Mouse (Mus musculus): Measurements from ENCODE around the gene Gm4869.
"Not testable (repeated sequence)": the region's sequence is repeated elsewhere in the genome, so short reads cannot be mapped to it uniquely, and the experiment has no call there.

Gene Gm4869

GRCm38 (mm10) chr5:140445345-140445744, at the start of gene Gm4869:
Gm4869 (plus strand) TSS chr5:140445645.
- no peak for DNase-seq

DNA sequence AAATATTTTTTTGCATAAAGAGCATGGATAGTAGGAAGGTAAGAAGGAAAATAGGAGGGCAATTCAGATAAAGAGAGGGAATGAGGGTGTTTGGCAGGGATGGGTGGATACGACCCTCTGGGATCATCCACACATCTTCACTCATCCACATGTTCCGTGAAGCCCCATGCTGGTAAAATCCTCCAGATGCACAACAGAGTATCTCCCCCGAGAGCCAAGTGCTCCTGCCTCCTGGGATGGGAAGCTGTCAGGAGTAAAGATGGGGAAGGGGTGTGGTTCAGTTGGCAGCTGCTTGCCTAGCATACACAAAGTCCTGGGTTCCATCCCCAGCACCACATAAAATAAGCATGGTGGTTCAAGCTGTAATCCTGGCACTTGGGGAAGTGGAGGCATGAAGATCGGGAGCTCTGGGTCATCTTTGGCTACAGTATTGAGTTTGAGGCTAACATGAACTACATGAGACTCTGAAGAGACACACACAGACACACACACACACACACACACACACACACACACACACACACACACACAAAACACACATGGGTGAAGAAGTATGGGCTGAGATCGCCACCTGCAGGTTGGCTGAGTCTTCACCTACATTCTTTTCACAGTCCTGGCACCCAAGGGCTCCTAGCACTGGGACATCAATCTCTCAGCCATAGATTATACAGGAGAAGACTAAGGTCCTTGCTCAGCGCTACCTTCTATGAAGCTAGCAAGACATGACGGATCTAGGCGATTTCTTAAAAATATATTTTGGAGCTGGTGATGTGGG, 49.1 kb upstream of the Gm4869 start:
- peak in 1 of 2 experiments; percentile 43 for DNase-seq

GRCm38 (mm10) chr5:140402640-140403270, 42.7 kb upstream of the Gm4869 start:
- DNase-seq, result peak in 1 of 2 experiments; percentile 64

DNA sequence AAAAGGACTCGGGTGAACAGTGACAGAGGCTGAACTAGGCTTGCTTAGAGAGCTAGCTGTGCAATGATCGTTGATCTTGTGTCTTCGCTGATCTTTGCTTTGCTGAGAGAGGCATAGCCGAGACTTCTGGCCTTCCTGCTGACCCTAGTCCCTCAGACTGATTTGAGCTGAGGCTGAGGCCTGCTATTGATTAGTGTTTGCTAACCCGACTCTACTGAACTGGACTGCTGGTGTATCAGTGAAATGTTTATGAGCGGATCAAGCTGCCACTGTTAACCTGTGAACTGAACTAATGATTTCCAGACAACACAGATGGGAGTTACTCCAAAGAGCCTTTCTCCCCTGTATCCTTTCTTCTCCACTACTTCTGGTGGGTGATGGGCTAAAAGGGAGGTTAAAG, 40.3 kb upstream of the Gm4869 start:
- DNase-seq, result no peak

DNA sequence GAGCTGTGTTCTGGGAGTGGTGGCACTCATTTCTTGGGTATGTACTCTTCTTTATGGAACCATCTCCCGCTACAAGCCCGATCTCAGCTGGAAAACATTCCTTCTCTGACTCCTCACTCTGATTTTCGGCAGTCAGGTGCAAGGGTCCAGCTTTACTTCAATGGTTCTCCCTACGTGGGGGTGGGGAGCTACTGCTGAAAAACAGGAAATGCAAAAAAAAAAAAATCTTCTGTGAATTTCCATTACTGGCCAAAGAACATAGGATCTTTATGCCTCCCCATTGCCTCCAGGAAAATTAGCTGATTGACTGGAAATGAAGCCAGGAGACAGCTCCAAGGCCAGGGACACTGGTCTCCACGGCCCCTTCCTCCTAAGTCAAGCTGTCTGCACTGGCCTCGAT, 38.8 kb upstream of the Gm4869 start:
- no peak for DNase-seq

DNA sequence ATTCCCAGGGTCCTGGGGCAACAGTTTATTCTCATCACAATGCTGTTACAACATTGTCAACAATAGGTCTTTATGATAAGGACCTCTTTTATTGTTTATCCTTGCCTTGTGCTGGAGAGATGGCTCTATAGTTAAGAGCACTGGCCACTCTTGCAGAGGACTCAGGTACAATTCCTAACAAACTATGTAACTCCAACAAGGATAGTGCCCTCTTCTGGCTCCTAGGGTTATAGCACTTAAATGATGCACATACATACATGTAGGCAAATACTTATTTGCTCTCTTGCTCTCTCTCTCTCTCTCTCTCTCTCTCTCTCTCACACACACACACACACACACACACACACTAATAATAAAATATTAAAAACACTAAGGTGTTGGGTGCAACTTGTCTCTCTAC, 36.6 kb upstream of the Gm4869 start:
- DNase-seq, result no peak

- DNase-seq, result peak in 1 of 2 experiments; percentile 68
Observed at GRCm38 (mm10) chr5:140411339-140411738, 34.1 kb upstream of the Gm4869 start.

- DNase-seq, result no peak
Observed at GRCm38 (mm10) chr5:140414647-140415046, 30.8 kb upstream of the Gm4869 start.

- DNase-seq, result no peak
Observed at GRCm38 (mm10) chr5:140418106-140418488, 27.3 kb upstream of the Gm4869 start.

- peak; percentile 79 to 89 for DNase-seq
Observed at GRCm38 (mm10) chr5:140418489-140419441, 26.7 kb upstream of the Gm4869 start, which contains the start of gene Eif3b. Eif3b (plus strand) TSS chr5:140419328.

- no peak for DNase-seq
Observed at GRCm38 (mm10) chr5:140419442-140420080, 25.9 kb upstream of the Gm4869 start.

DNA sequence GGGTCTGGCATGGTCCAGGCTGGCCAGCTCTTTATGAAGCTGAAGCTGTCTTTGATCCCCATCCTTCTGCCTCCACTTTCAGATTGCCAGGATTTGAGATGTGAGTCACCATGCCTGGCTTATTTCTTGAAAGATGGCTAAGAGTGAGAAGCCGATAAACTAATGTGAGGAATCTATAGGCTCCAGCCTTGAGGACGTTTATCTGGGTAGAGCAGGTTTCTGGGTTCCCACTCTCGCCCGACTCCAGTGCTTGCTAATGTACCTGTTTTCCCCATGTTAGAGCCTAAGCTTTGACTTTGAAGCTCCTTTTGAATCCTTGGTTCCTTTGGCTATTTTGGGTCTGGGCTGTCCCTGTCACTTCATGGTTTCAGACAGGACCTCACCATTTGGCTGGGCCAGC, 24.8 kb upstream of the Gm4869 start:
- no peak for DNase-seq

GRCm38 (mm10) chr5:140425016-140425783, 20.2 kb upstream of the Gm4869 start:
- DNase-seq, result no peak

DNA sequence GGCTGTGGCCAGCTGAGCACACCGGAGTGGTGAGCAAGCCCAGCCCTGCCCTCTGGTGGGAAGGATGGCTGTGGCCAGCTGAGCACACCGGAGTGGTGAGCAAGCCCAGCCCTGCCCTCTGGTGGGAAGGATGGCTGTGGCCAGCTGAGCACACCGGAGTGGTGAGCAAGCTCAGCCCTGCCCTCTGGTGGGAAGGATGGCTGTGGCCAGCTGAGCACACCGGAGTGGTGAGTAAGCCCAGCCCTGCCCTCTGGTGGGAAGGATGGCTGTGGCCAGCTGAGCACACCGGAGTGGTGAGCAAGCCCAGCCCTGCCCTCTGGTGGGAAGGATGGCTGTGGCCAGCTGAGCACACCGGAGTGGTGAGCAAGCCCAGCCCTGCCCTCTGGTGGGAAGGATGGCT, 6.3 kb upstream of the Gm4869 start:
- not testable (repeated sequence) for DNase-seq

GRCm38 (mm10) chr5:140441406-140441805, 4.0 kb upstream of the Gm4869 start:
- no peak for DNase-seq

DNA sequence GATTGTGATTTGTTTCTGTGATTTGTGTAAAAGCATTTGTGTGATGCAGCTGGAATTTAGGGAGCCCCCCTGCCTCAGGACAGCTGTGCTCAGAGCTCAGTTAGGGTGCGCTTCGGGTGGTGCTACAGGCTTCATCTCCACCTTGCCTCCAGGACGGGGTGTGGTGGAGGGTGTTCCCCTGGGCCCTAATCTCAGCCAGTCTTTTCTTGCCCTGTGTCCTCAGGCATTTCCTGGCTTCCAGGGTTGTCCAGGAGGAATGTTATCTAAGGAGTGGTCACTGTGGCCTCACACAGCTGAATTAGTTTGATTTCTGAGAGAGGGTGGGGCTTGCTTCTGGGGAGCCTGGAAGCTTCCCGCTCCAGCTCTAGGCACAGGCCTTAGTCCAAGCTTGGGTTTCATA, 1.4 kb upstream of the Gm4869 start:
- DNase-seq, result no peak

DNA sequence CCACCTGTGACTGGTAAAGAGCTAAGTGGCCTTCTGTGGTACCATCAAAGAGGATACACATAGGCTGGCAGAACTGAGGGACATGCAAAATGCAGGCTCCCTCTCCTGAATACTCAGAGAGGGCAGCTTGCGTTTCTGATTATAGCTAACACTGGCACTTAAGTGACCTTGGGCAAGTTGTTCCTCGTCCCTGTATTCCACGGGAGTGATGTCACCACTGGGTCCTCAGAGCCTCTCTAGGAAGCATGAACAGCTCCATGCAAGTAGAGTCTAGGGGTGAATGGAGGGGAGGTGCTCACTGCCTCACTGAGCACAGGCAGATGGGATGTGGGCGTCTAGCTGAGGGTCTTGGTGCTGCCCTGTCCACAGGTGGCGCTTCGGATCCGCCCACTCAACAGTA, 609 bp downstream of the Gm4869 start:
- no peak for DNase-seq

- no peak for DNase-seq
Observed at GRCm38 (mm10) chr5:140454488-140454887, 9.0 kb downstream of the Gm4869 start.

DNA sequence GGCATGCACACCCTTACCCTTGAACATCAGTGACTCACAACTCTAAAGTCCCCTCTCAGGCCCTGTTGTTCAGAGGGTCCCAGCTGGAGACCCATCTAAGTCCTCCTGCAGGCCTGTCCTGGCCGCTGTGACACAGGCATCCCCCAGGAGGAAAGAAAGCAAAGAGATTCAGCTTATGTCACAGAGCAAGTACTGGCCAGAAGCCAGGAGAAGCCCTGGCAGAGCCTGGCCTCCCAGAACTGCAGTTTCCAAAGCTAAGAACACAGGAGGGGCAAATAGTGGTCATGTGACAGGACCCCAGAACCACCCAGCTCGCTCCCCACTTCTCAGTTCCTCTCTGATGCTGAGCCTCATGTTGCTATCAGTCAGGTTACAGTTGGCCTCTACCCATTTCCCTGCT, 10.0 kb downstream of the Gm4869 start:
- no peak for DNase-seq

DNA sequence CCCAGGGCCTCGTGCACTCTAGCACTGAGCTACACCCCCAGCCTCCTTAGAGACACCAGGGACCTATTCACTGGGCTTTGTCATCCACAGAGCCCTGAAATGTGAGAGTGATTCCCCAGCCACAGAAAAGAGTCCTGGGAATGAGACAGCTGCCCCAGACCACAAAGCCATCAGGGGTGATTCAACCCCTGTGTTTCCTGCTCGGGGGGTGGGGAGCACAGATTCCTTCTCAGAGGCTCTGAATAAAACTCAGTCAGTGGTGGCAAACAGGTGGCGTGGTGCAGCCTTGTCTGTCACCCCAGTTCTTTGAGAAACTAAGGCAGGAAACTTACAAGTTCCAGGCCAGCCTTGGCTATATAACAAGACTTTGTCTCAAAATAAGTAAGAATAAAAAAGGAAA, 16.0 kb downstream of the Gm4869 start:
- no peak for DNase-seq

- DNase-seq, result not testable (repeated sequence)
Observed at GRCm38 (mm10) chr5:140463151-140463550, 17.7 kb downstream of the Gm4869 start.

GRCm38 (mm10) chr5:140464943-140465342, 19.5 kb downstream of the Gm4869 start:
- no peak for DNase-seq

All from kidney, adult 8-10 months (tissue).